Mouse (Mus musculus): ENCODE results near the gene Lce6a.

DNA sequence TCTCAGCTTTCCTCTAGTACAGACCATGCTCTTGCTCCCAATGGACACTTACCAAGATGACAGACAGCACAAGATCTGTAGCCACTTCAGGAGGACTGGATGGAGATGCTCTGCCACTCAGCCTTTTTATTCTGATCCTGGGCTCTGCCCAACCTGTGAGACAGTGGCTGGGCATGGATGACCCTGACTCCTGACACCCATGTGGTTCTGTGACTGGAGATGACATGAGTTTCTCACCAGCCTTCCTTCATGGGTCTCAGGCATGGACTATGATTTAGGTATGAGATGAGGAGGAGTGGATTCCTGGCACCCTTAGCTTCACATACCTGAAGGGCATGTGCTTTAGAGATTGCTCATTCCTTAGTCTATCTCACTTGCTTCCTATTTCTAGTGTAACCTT lies 35.4 kb upstream of the Lce6a start, which contains the start of gene Lce1b:
- TF ChIP-seq CTCF (IDR thresholded peaks at IDR 0.05) (no peak), EP300 (IDR thresholded peaks at IDR 0.05) (no peak)
